In the genomic region with DNA sequence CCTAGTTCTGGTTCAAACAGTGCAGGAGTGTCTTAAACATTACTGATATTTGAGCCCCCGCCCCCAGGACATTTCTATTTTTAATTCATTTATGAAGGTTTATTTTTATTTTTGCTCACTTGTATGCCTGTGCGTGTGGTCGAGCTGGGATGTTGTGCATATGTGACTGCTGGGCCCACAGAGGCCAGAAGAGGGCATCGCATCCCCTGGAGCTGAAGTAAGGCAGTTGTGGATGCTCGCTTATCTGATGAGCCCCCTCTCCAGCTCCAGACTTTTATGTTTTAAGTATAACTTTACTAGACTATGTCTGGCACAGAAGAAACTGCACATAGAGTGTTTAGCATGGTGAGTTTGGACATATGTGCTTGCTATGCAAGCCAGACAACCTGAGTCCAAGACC, we compare ENCODE assay signal across 14 mouse cellular contexts. TPM values are rescaled to one million over a fixed set of nuclear protein-coding genes. Genes with fewer than 3 reads are reported as not detected.
A peak's percentile ranks its signal among the peaks of the same experiment; 100 is the strongest.
DNase-seq lines count a peak whose midpoint lies in the region; ATAC-seq and TF ChIP-seq lines count a peak whose summit lies in the region.
"Had no signal": no experiment of that assay in that cellular context is flagged by ENCODE, and none has a peak within 500 bp of the region (broad histone marks: within the 10 kb centered on the region; RNA-seq: fewer than 3 reads in every experiment).

No protein-coding gene starts in this region.

- TF ChIP-seq CTCF in gastrocnemius, adult 2 months (IDR thresholded peaks at IDR 0.05) = peak; percentile 27; the same call in 1 of the 2 replicates
- peak; percentile 32; the same call in 1 of the 2 replicates for TF ChIP-seq CTCF in lung, embryonic 14.5 days (IDR thresholded peaks at IDR 0.05; ENCODE audit: low read depth)
- no peak for TF ChIP-seq CTCF in lung, adult 2 months (IDR thresholded peaks at IDR 0.05; ENCODE audit: insufficient read depth, low read length)
- TF ChIP-seq CTCF in bone marrow, adult 2 months (IDR thresholded peaks at IDR 0.05; ENCODE audit: control insufficient read depth, insufficient read depth, low read length) = peak; percentile 38; the same call in 1 of the 2 replicates

- 79% methylated on average over 5 of the region's 5 CpGs for WGBS in lung, embryonic 14.5 days
- 85% methylated on average over 5 of the region's 5 CpGs for whole genome bisulfite sequencing in lung, adult 2 months
- 82% methylated on average over 5 of the region's 5 CpGs for WGBS in bone marrow, adult 2 months

- no peak for DNase-seq in gastrocnemius, adult 2 months
- no peak for DNase-seq in gastrocnemius, postnatal 25 days
- no peak for DNase-seq in lung, embryonic 14.5 days
- no peak for DNase-seq in lung, adult 2 months
- DNase-seq in thymus, postnatal 36 days = peak; percentile 17 to 24
- DNase-seq in testis, postnatal 10 days (ENCODE audit: low spot score) = no peak
- DNase-seq: cerebellum, adult 9-10 months; heart, postnatal 4 days; kidney, adult 11 months had no signal

- no peak for ATAC-seq in lung, embryonic 14.5 days (ENCODE audit: insufficient read depth)
- ATAC-seq in frontal cortex, adult (ENCODE audit: low TSS enrichment) = no peak
- ATAC-seq: forebrain, embryonic 16.5 days; midbrain, embryonic 15.5 days had no signal

- H3K27ac ChIP-seq in gastrocnemius, adult 2 months = no peak overlapping the region
- no peak overlapping the region for H3K27ac ChIP-seq in lung, embryonic 14.5 days (ENCODE audit: low read depth)
- H3K27ac ChIP-seq in bone marrow, adult 2 months (ENCODE audit: control insufficient read depth, insufficient read depth, low read depth, low read length, poor library complexity) = no peak overlapping the region
- H3K27ac ChIP-seq: embryonic facial prominence, embryonic 13.5 days; midbrain, embryonic 15.5 days had no signal

- H3K27me3 ChIP-seq in lung, embryonic 14.5 days (ENCODE audit: insufficient read depth, low read length) = no peaks in the 10 kb centered on the region
- H3K27me3 ChIP-seq: embryonic facial prominence, embryonic 13.5 days; midbrain, embryonic 15.5 days had no signal

- no peak for TF ChIP-seq POLR2A in lung, adult 2 months (IDR thresholded peaks at IDR 0.05; ENCODE audit: borderline replicate concordance, extremely low read depth, low read depth, low read length)
- no peak for TF ChIP-seq POLR2A in bone marrow, adult 2 months (IDR thresholded peaks at IDR 0.05; ENCODE audit: borderline replicate concordance, control insufficient read depth, low read depth, low read length)

- peaks cover 5% of the 10 kb centered on the region for H3K36me3 ChIP-seq in lung, embryonic 14.5 days (ENCODE audit: insufficient read depth)
- H3K36me3 ChIP-seq: midbrain, embryonic 15.5 days had no signal

- H3K4me2 ChIP-seq in lung, embryonic 14.5 days = no peak overlapping the region
- H3K4me2 ChIP-seq: embryonic facial prominence, embryonic 13.5 days; midbrain, embryonic 15.5 days had no signal

- intact Hi-C loops in gastrocnemius, adult 2 months (cut with DNase I) = no loop called here

- no peak overlapping the region for H3K9ac ChIP-seq in lung, embryonic 14.5 days
- H3K9ac ChIP-seq: embryonic facial prominence, embryonic 13.5 days; midbrain, embryonic 15.5 days had no signal

- no peaks in the 10 kb centered on the region for H3K4me1 ChIP-seq in lung, embryonic 14.5 days (ENCODE audit: insufficient read depth)
- H3K4me1 ChIP-seq in lung, adult 2 months (ENCODE audit: control insufficient read depth, insufficient read depth, low read length) = no peaks in the 10 kb centered on the region; the same call in 1 of the 2 replicates
- H3K4me1 ChIP-seq in bone marrow, adult 2 months (ENCODE audit: control insufficient read depth, insufficient read depth, low read length) = no peaks in the 10 kb centered on the region; the same call in 1 of the 2 replicates
- H3K4me1 ChIP-seq: embryonic facial prominence, embryonic 13.5 days; midbrain, embryonic 15.5 days had no signal

- no peak overlapping the region for H3K4me3 ChIP-seq in gastrocnemius, adult 2 months
- no peak overlapping the region for H3K4me3 ChIP-seq in lung, embryonic 14.5 days (ENCODE audit: low read depth, low read length)
- H3K4me3 ChIP-seq in lung, adult 2 months (replicated peaks; ENCODE audit: extremely low read depth, low read depth, low read length) = no peak overlapping the region
- no peak overlapping the region for H3K4me3 ChIP-seq in bone marrow, adult 2 months (replicated peaks; ENCODE audit: control insufficient read depth, low read depth, low read length)
- H3K4me3 ChIP-seq: embryonic facial prominence, embryonic 13.5 days; midbrain, embryonic 15.5 days had no signal

- no peaks in the 10 kb centered on the region for H3K9me3 ChIP-seq in lung, embryonic 14.5 days (ENCODE audit: low read depth, low read length)
- H3K9me3 ChIP-seq: embryonic facial prominence, embryonic 13.5 days; midbrain, embryonic 15.5 days had no signal

RNA-seq across cellular contexts. Expression of a gene that starts 11.1 kb away (rescaled TPM):
- total RNA-seq in gastrocnemius, adult 2 months (2021) = 10 to 100 TPM; 10.2 to 12.1 TPM
- 10 to 100 TPM; 10.1 to 10.3 TPM for total RNA-seq in gastrocnemius, postnatal 25 days (2021)
- polyA plus RNA-seq in lung, embryonic 14.5 days (2014; fragmentation: Nextera tagmentation; extraction: Ambion mirVana) = 14.3 and 14.8 TPM in 2 replicates
- polyA plus RNA-seq in lung, adult 2 months (2012; rRNA removed) = 1.2 and 1.9 TPM in 2 replicates
- 9.0 and 11.2 TPM in 2 replicates for polyA plus RNA-seq in bone marrow, adult 2 months (2011; ENCODE audit: insufficient read depth, insufficient read length, low replicate concordance, missing spikeins)

RNA-seq across cellular contexts. Expression of a gene that starts 14.5 kb away (rescaled TPM):
- total RNA-seq in gastrocnemius, adult 2 months (2021) = 10 to 100 TPM; 10.4 to 10.7 TPM
- 1 to 10 TPM; 8.7 to 8.9 TPM for total RNA-seq in gastrocnemius, postnatal 25 days (2021)
- polyA plus RNA-seq in lung, embryonic 14.5 days (2014; fragmentation: Nextera tagmentation; extraction: Ambion mirVana) = 15.4 and 17.1 TPM in 2 replicates
- 2.3 and 3.1 TPM in 2 replicates for polyA plus RNA-seq in lung, adult 2 months (2012; rRNA removed)
- 5.7 and 7.9 TPM in 2 replicates for polyA plus RNA-seq in bone marrow, adult 2 months (2011; ENCODE audit: insufficient read depth, insufficient read length, low replicate concordance, missing spikeins)

Comparison
In these comparisons a context has a peak if more than half of its experiments do, and no peak if none do; other contexts are left out.
1. DNase-seq: peak in thymus, postnatal 36 days (2 of 2); none in gastrocnemius, adult 2 months (single experiment), gastrocnemius, postnatal 25 days (single experiment), lung, embryonic 14.5 days (single experiment), lung, adult 2 months (single experiment) and testis, postnatal 10 days (single experiment).